Mouse (Mus musculus) neural tube, embryonic 15.5 days (tissue): ENCODE results near the gene Rora. TPM values are rescaled to one million over a fixed set of nuclear protein-coding genes. Genes with fewer than 3 reads are reported as not detected.

Source experiments
- ATAC-seq: fragments of 200-750 bp; cut with Nextera tagmentation; 2 replicates; pipeline ENCODE4 v1.8.0; 2017; ENCODE audit warnings: mild to moderate bottlenecking, moderate TSS enrichment, moderate library complexity; ENCODE audit not compliant: low FRiP score
- H3K27ac ChIP-seq: fragments of 300-500 bp; sonication (generic); replicated peaks from 2 replicates; pipeline ENCODE4 v1.5.1; 2015; ENCODE audit warnings: mild to moderate bottlenecking, inconsistent platforms
- H3K27me3 ChIP-seq: fragments of 300-500 bp; sonication (generic); replicated peaks from 2 replicates; pipeline ENCODE4 v1.6.1; 2015; ENCODE audit warnings: inconsistent platforms
- H3K36me3 ChIP-seq: fragments of 300-500 bp; sonication (generic); 2 replicates; pipeline ENCODE4 v1.6.1; 2015; ENCODE audit warnings: inconsistent platforms
- H3K4me1 ChIP-seq: fragments of 300-500 bp; sonication (generic); 2 replicates; pipeline ENCODE4 v1.6.1; 2015; ENCODE audit warnings: inconsistent platforms
- H3K4me2 ChIP-seq: fragments of 300-500 bp; sonication (generic); 2 replicates; pipeline ENCODE4 v1.6.1; 2015; ENCODE audit warnings: inconsistent platforms, mild to moderate bottlenecking, moderate library complexity
- H3K4me3 ChIP-seq: fragments of 300-500 bp; sonication (generic); replicated peaks from 2 replicates; pipeline ENCODE4 v1.5.1; 2015; ENCODE audit warnings: mild to moderate bottlenecking, inconsistent platforms
- H3K9ac ChIP-seq: fragments of 300-500 bp; sonication (generic); replicated peaks from 2 replicates; pipeline ENCODE4 v1.6.1; 2015; ENCODE audit warnings: mild to moderate bottlenecking, inconsistent platforms
- H3K9me3 ChIP-seq: fragments of 300-500 bp; sonication (generic); replicated peaks from 2 replicates; pipeline ENCODE4 v1.6.1; 2016; ENCODE audit warnings: inconsistent platforms
- WGBS: fragments of 180-500 bp; shearing (Covaris S2); methylation state at CpG from one replicate; pipeline ENCODE4 v1.1.7; 2015; ENCODE audit warnings: mixed read lengths; 5-methylcytosine and 5-hydroxymethylcytosine counted together
- polyA plus RNA-seq: library from polyadenylated mRNA; unstranded; fragments of >200 nt; fragmentation: Nextera tagmentation; extraction: Ambion mirVana; gene quantifications from 2 replicates; pipeline ENCODE4 v1.2.1, GENCODE M21; 2015

Rora gene
- polyA plus RNA-seq, 1 experiment from 2014 or later: 17.3 TPM

- Histone ChIP-seq H3K27me3 (no peaks in the 10 kb centered on the region; the same call in 1 of the 2 replicates), H3K4me3 (no peak overlapping the region), H3K9ac (no peak overlapping the region), H3K4me1 (peaks cover 8% of the 10 kb centered on the region), H3K36me3 (no peaks in the 10 kb centered on the region), H3K4me2 (no peak overlapping the region), H3K9me3 (no peaks in the 10 kb centered on the region), H3K27ac (no peak overlapping the region)
- ATAC-seq: no peak
- 72% methylated on average over 7 of the region's 7 CpGs for WGBS
Measured at GRCm38 (mm10) chr9:69133696-69134095, 480.1 kb downstream of the Rora start.

- H3K36me3 ChIP-seq: no peaks in the 10 kb centered on the region
- H3K27ac ChIP-seq: no peak overlapping the region
- ATAC-seq: no peak
- no peak overlapping the region for H3K9ac ChIP-seq
- WGBS: 82% methylated on average over 9 of the region's 9 CpGs
- H3K9me3 ChIP-seq: no peaks in the 10 kb centered on the region
- no peak overlapping the region for H3K4me2 ChIP-seq
- H3K4me1 ChIP-seq: peaks cover 8% of the 10 kb centered on the region
- H3K27me3 ChIP-seq: no peaks in the 10 kb centered on the region; the same call in 1 of the 2 replicates
- no peak overlapping the region for H3K4me3 ChIP-seq
Measured at GRCm38 (mm10) chr9:69134604-69135003, 481.0 kb downstream of the Rora start.

GRCm38 (mm10) chr9:69136821-69137220 is 483.2 kb downstream of the Rora start:
- WGBS: 94% methylated on average over 5 of the region's 5 CpGs
- Histone ChIP-seq H3K36me3 (no peaks in the 10 kb centered on the region), H3K4me3 (no peak overlapping the region), H3K4me2 (no peak overlapping the region), H3K9me3 (no peaks in the 10 kb centered on the region), H3K4me1 (peaks cover 13% of the 10 kb centered on the region), H3K27ac (no peak overlapping the region), H3K9ac (no peak overlapping the region), H3K27me3 (no peaks in the 10 kb centered on the region; the same call in 1 of the 2 replicates)
- ATAC-seq: no peak

DNA sequence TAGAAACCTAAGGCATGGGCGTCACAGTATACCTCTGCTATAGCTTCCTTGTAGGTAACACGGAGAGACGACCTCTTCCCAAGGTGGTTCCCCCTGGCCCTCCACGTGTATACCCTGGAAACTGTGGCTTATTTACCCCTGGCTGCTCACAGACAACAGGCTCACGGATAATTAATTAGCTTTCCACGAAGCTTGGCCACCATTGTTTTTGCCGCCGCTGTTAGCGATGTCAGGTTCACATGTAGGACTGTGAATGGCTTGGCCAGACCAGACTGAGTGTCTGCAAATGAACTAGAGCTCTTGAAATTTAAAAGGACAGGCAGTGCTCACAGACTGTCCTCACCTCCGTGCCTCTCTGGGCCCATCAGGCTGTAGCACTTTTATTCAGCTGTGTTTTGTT is 483.8 kb downstream of the Rora start:
- H3K9ac ChIP-seq: no peak overlapping the region
- ATAC-seq: no peak
- no peaks in the 10 kb centered on the region; the same call in 1 of the 2 replicates for H3K27me3 ChIP-seq
- peaks cover 13% of the 10 kb centered on the region for H3K4me1 ChIP-seq
- H3K4me3 ChIP-seq: no peak overlapping the region
- no peaks in the 10 kb centered on the region for H3K9me3 ChIP-seq
- no peak overlapping the region for H3K4me2 ChIP-seq
- 29% methylated on average over 10 of the region's 10 CpGs for WGBS
- H3K36me3 ChIP-seq: no peaks in the 10 kb centered on the region
- no peak overlapping the region for H3K27ac ChIP-seq

DNA sequence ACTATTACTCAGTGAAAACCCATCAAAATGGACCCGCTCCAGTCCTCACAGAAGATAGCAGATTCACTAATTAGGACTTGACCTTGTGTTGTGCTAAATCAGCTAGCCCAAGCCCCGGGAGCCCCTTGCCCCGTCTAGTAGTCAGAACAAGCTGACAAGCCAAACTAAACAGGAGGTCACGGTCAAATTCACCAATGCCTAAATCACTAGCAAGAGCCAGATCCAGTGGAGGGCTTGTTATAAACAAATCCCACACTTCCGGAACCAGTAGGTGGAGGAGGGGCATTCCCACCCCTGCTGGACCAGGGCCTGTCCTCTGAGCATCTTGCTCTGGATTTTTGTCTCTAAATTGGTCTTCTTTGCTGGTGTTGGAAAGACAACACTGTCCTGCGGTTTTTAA is 486.6 kb downstream of the Rora start:
- no peak overlapping the region for H3K9ac ChIP-seq
- no peak overlapping the region for H3K4me3 ChIP-seq
- 54% methylated on average over 6 of the region's 6 CpGs for WGBS
- no peak overlapping the region for H3K27ac ChIP-seq
- no peak overlapping the region for H3K4me2 ChIP-seq
- no peaks in the 10 kb centered on the region for H3K36me3 ChIP-seq
- no peaks in the 10 kb centered on the region; the same call in 1 of the 2 replicates for H3K27me3 ChIP-seq
- peaks cover 8% of the 10 kb centered on the region for H3K4me1 ChIP-seq
- no peak for ATAC-seq
- no peaks in the 10 kb centered on the region for H3K9me3 ChIP-seq

DNA sequence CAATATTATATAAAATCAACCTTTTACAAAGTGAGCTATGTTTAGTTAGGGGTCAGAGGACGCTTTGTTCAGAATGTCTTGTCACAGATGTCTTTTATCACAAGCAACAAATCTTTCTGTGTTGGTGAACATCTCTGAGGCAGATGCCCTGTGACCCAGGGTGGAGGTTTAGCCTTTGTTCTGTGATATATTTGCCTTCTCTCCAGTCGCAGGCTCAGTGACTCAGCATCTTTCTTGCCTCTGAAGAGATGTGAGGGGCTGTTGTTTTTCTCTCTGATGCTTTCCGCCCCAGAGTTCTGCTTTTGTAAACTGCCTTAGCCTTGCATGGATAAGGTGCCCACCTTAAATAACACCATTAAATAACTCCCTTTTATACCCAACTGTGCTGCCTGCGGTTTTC is 488.3 kb downstream of the Rora start:
- no peaks in the 10 kb centered on the region for H3K9me3 ChIP-seq
- no peak overlapping the region for H3K9ac ChIP-seq
- H3K27ac ChIP-seq: no peak overlapping the region
- peaks cover 8% of the 10 kb centered on the region for H3K4me1 ChIP-seq
- H3K4me3 ChIP-seq: no peak overlapping the region
- no peak for ATAC-seq
- H3K4me2 ChIP-seq: no peak overlapping the region
- 42% methylated on average over 4 of the region's 4 CpGs for WGBS
- H3K27me3 ChIP-seq: no peaks in the 10 kb centered on the region
- no peaks in the 10 kb centered on the region for H3K36me3 ChIP-seq

DNA sequence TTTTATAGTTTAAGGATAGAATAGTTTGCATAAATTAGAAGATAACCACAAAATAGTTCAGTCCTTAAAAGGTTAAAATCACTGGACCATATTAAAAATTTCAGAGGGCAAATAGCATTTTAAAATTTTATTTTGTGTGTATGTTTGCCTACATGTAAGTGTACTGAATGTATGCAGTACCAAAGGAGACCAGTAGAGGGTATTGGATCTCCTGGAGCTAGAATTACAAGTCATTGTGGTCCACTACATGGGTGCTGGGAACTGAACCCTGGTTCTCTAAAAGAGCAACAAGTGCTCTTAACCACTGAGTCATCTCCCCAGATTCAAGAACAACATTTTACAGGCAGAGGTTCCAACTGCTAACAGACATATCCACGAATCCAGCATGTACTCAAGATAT is 493.4 kb downstream of the Rora start:
- Histone ChIP-seq H3K36me3 (no peaks in the 10 kb centered on the region), H3K4me3 (no peak overlapping the region), H3K9ac (no peak overlapping the region), H3K4me2 (no peak overlapping the region), H3K9me3 (no peaks in the 10 kb centered on the region), H3K4me1 (peaks cover 8% of the 10 kb centered on the region; the same call in 1 of the 2 replicates), H3K27me3 (no peaks in the 10 kb centered on the region), H3K27ac (no peak overlapping the region)
- no peak for ATAC-seq
- WGBS: 94% methylated on average over 1 of the region's 1 CpGs

DNA sequence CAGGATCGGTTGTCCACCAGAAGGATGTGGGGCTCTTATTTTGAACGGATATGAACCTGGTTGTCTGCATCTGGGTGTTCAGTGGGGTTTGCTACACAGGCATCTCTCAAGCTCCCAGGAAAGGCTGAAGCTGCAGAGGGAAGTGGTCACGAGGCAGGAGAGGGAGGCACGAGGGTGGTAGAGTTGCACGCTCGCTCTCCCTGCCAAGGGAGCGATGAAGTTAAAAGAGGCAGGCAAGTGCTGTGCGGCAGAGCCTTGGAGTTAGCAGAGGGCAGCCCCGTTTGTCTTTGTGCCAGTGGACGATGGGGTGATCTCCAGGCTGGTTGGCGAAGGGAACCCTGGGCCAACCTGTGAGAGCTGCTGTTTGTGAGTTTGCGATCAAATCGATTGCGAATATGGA is 496.6 kb downstream of the Rora start:
- H3K36me3 ChIP-seq: no peaks in the 10 kb centered on the region
- 41% methylated on average over 14 of the region's 14 CpGs for WGBS
- 0 out of 2 replicates have a peak, but pooled peaks cover 2% of the 10 kb centered on the region for H3K27me3 ChIP-seq
- no peak overlapping the region for H3K4me2 ChIP-seq
- H3K27ac ChIP-seq: no peak overlapping the region
- H3K9ac ChIP-seq: no peak overlapping the region
- no peak for ATAC-seq
- H3K4me1 ChIP-seq: peaks cover 8% of the 10 kb centered on the region; the same call in 1 of the 2 replicates
- H3K9me3 ChIP-seq: no peaks in the 10 kb centered on the region
- no peak overlapping the region for H3K4me3 ChIP-seq

- no peak for ATAC-seq
Measured at GRCm38 (mm10) chr9:69154684-69155083, 501.1 kb downstream of the Rora start.

DNA sequence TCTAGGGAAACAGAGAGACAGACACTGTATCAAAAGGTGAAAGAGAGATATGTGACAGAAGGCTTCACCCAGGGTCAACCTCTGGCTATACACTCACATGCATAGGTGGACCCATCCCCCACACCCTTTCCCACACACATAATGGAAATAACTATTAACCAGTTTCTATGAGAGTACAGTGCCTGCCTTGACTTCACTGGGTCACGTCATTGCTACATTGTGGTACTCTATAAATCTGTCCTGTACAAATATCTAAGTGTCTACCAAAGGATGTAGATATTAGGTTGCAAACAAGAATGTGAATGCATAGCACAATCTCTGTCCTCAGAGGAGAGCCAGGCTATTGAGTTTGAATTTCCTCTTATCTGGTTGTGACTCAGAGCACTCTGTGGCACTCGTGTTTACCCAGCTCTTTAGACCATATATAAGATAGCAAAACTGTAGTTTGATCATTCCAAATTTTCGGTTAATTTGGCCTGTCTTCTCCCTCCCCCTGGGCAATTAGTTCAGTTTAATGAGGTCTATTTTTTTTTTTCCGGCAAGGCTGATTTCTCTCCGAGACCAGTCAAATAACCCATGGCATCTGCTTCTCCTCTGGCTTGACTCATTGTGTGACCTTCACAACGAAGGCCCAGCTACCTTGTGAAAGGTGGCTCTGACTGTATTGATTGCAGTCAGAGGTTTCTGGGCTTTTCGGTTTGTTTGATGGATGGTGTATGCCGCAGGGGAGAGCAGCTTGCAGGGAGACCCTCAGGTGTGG is 502.4 kb downstream of the Rora start:
- no peaks in the 10 kb centered on the region for H3K36me3 ChIP-seq
- H3K4me1 ChIP-seq: 0 out of 2 replicates have a peak, but pooled peaks cover 5% of the 10 kb centered on the region
- H3K27me3 ChIP-seq: 0 out of 2 replicates have a peak, but pooled peaks cover 2% of the 10 kb centered on the region
- no peak overlapping the region for H3K27ac ChIP-seq
- H3K4me2 ChIP-seq: no peak overlapping the region
- no peak overlapping the region for H3K4me3 ChIP-seq
- no peaks in the 10 kb centered on the region for H3K9me3 ChIP-seq
- no peak for ATAC-seq
- no peak overlapping the region for H3K9ac ChIP-seq
- whole genome bisulfite sequencing: 75% methylated on average over 8 of the region's 8 CpGs

More at GRCm38 (mm10) chr9:69154684-69155083, 501.1 kb downstream of the Rora start:
- Histone ChIP-seq H3K9me3 (no peaks in the 10 kb centered on the region), H3K4me2 (no peak overlapping the region), H3K4me1 (peaks cover 13% of the 10 kb centered on the region; the same call in 1 of the 2 replicates), H3K36me3 (no peaks in the 10 kb centered on the region), H3K27me3 (0 out of 2 replicates have a peak, but pooled peaks cover 2% of the 10 kb centered on the region), H3K27ac (no peak overlapping the region), H3K4me3 (no peak overlapping the region), H3K9ac (no peak overlapping the region)
- WGBS: 95% methylated on average over 5 of the region's 5 CpGs

DNA sequence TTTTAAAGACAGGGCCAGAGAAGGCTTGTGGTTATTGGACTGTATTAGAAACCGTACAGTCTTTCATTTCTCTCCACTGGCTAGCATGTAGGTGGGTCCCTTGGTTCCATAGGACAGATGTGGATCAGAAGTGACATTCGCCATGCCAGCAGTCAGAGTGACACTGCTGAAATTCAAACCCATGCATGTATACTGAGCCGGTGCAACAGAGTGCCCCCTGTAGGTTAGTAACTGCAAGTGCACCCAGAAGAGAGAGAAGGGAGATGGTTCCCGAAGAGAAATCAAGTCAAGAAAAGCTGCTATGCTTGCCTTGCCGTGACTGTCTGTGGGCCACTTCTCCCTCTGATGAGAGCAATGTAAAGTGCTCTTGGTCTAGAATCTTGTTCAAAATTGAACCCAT is 507.2 kb downstream of the Rora start:
- Histone ChIP-seq H3K9ac (no peak overlapping the region), H3K4me2 (no peak overlapping the region), H3K4me3 (no peak overlapping the region), H3K9me3 (no peaks in the 10 kb centered on the region), H3K4me1 (0 out of 2 replicates have a peak, but pooled peaks cover 5% of the 10 kb centered on the region), H3K27me3 (no peaks in the 10 kb centered on the region), H3K36me3 (no peaks in the 10 kb centered on the region), H3K27ac (no peak overlapping the region)
- 88% methylated on average over 5 of the region's 5 CpGs for WGBS
- ATAC-seq: no peak

- 75% methylated on average over 7 of the region's 7 CpGs for WGBS
Measured at GRCm38 (mm10) chr9:69164653-69165052, 511.1 kb downstream of the Rora start.

More at GRCm38 (mm10) chr9:69164653-69165052, 511.1 kb downstream of the Rora start:
- H3K4me3 ChIP-seq: no peak overlapping the region
- ATAC-seq: no peak
- no peak overlapping the region for H3K4me2 ChIP-seq
- no peaks in the 10 kb centered on the region for H3K9me3 ChIP-seq
- no peaks in the 10 kb centered on the region for H3K4me1 ChIP-seq
- H3K36me3 ChIP-seq: no peaks in the 10 kb centered on the region
- no peaks in the 10 kb centered on the region for H3K27me3 ChIP-seq
- no peak overlapping the region for H3K9ac ChIP-seq
- no peak overlapping the region for H3K27ac ChIP-seq
